Mouse (Mus musculus): ENCODE results near the gene Spsb1. TPM values are rescaled to one million over a fixed set of nuclear protein-coding genes. Genes with fewer than 3 reads are reported as not detected.

Gene Spsb1
- total and polyA plus RNA-seq, 3 experiments, result 0.04 to 0.19 (median 0.07) TPM

GRCm38 (mm10) chr4:149853698-149854284 lies 101.1 kb downstream of the Spsb1 start:
- H3K9me3 ChIP-seq (replicated peaks; ENCODE audit: low read length), result peaks cover 16% of the 10 kb centered on the region
- peak overlapping the region; percentile 81; the same call in 1 of the 2 replicates for H3K4me2 ChIP-seq (ENCODE audit: insufficient read depth, low read depth, poor library complexity, severe bottlenecking)
- dilution Hi-C loops (cut with MboI; ENCODE audit: extremely low pct_ligation_motif_present, extremely low pct_unique_long_range_greater_than_20kb, low sequenced_read_pairs), result no loop called here
- in situ Hi-C loops (cut with MboI; ENCODE audit: low pct_ligation_motif_present, low pct_unique_long_range_greater_than_20kb, low sequenced_read_pairs), result no loop called here
- peaks cover 10 to 43% of the 10 kb centered on the region in 2 experiments for H3K4me1 ChIP-seq (ENCODE audit: control insufficient read depth in 1 of 2, insufficient read depth in 2 of 2)
- H3K27ac ChIP-seq (ENCODE audit: insufficient read depth, low read depth), result no peak overlapping the region
- H3K27me3 ChIP-seq (replicated peaks), result peaks cover 59% of the 10 kb centered on the region
- no peak overlapping the region for H3K9ac ChIP-seq (ENCODE audit: insufficient read depth, low read depth)
- no peaks in the 10 kb centered on the region for H3K79me2 ChIP-seq (replicated peaks; ENCODE audit: control insufficient read depth, extremely low read depth, insufficient read depth, poor library complexity, severe bottlenecking)
- H3K36me3 ChIP-seq (replicated peaks in 1 of 2; ENCODE audit: control insufficient read depth in 1 of 2, insufficient read depth in 1 of 2, low read length in 1 of 2), result no peaks in the 10 kb centered on the region
- no peak overlapping the region for H3K4me3 ChIP-seq (replicated peaks in 1 of 3; ENCODE audit: low read depth in 2 of 3, low read length in 2 of 3, poor library complexity in 1 of 3)
- DNase-seq (ENCODE audit: extremely low read depth), result no peak
- TF ChIP-seq TBP (conservative IDR thresholded peaks at IDR 0.05; ENCODE audit: low read depth, low read length) (0 out of 2 replicates have a peak, but pooled peaks have one; percentile 55), POLR2A (IDR thresholded peaks at IDR 0.05; ENCODE audit: low read depth, low read length) (peak; percentile 42; the same call in 1 of the 2 replicates), ELF1 (IDR thresholded peaks at IDR 0.05; ENCODE audit: low read depth, low read length) (no peak), JUN (IDR thresholded peaks at IDR 0.05; ENCODE audit: insufficient read depth, low read depth, low read length) (no peak), ZMIZ1 (IDR thresholded peaks at IDR 0.05; ENCODE audit: low read depth, low read length) (peak; percentile 83; the same call in 1 of the 2 replicates)

- no peak for DNase-seq (ENCODE audit: extremely low read depth)
- peaks cover 49% of the 10 kb centered on the region for H3K27me3 ChIP-seq (replicated peaks)
- H3K9ac ChIP-seq (ENCODE audit: insufficient read depth, low read depth), result no peak overlapping the region
- in situ Hi-C loops (cut with MboI; ENCODE audit: low pct_ligation_motif_present, low pct_unique_long_range_greater_than_20kb, low sequenced_read_pairs) (no loop called here), dilution Hi-C loops (cut with MboI; ENCODE audit: extremely low pct_ligation_motif_present, extremely low pct_unique_long_range_greater_than_20kb, low sequenced_read_pairs) (no loop called here)
- H3K27ac ChIP-seq (ENCODE audit: insufficient read depth, low read depth), result no peak overlapping the region
- no peaks in the 10 kb centered on the region for H3K36me3 ChIP-seq (replicated peaks in 1 of 2; ENCODE audit: control insufficient read depth in 1 of 2, insufficient read depth in 1 of 2, low read length in 1 of 2)
- H3K9me3 ChIP-seq (replicated peaks; ENCODE audit: low read length), result peaks cover 16% of the 10 kb centered on the region
- no peak overlapping the region for H3K4me2 ChIP-seq (ENCODE audit: insufficient read depth, low read depth, poor library complexity, severe bottlenecking)
- no peak overlapping the region for H3K4me3 ChIP-seq (replicated peaks in 1 of 3; ENCODE audit: low read depth in 2 of 3, low read length in 2 of 3, poor library complexity in 1 of 3)
- TF ChIP-seq BHLHE40 (IDR thresholded peaks at IDR 0.05; ENCODE audit: low read depth, low read length) (no peak), MAZ (IDR thresholded peaks at IDR 0.05; ENCODE audit: low read depth, low read length) (no peak), USF1 (IDR thresholded peaks at IDR 0.05; ENCODE audit: low read depth, low read length) (no peak), POLR2AphosphoS2 (IDR thresholded peaks at IDR 0.05; ENCODE audit: low read depth, low read length) (no peak), TCF12 (IDR thresholded peaks at IDR 0.05; ENCODE audit: low read depth, low read length) (no peak), MAX (IDR thresholded peaks at IDR 0.05; ENCODE audit: low read length) (no peak), POLR2A (IDR thresholded peaks at IDR 0.05; ENCODE audit: low read depth, low read length) (no peak), MAFK (IDR thresholded peaks at IDR 0.05; ENCODE audit: insufficient replicate concordance, low read length) (no peak), JUN (IDR thresholded peaks at IDR 0.05; ENCODE audit: insufficient read depth, low read depth, low read length) (no peak), PAX5 (IDR thresholded peaks at IDR 0.05; ENCODE audit: low read length) (no peak), USF2 (conservative IDR thresholded peaks at IDR 0.05; ENCODE audit: low read depth, low read length) (no peak), UBTF (IDR thresholded peaks at IDR 0.05; ENCODE audit: low read depth, low read length) (no peak)
- H3K4me1 ChIP-seq (ENCODE audit: control insufficient read depth in 1 of 2, insufficient read depth in 2 of 2), result peaks cover 7 to 32% of the 10 kb centered on the region in 2 experiments
- no peaks in the 10 kb centered on the region for H3K79me2 ChIP-seq (replicated peaks; ENCODE audit: control insufficient read depth, extremely low read depth, insufficient read depth, poor library complexity, severe bottlenecking)
These were observed 103.3 kb downstream of the Spsb1 start for GRCm38 (mm10) chr4:149851554-149851953.
